Mouse (Mus musculus) frontal cortex, postnatal 10 days (tissue): ENCODE measurements around the gene Ccdc88b.

ENCODE experiments used
- DNase-seq, 2 experiments: peaks; one replicate each; pipeline ENCODE4 v3.0.0; 2022; ENCODE audit warnings: low spot score in 2 of 2, mixed read lengths in 1 of 2

Ccdc88b gene

GRCm38 (mm10) chr19:6829870-6830555 is 28.0 kb downstream of the Ccdc88b start:
- no peak for DNase-seq

DNA sequence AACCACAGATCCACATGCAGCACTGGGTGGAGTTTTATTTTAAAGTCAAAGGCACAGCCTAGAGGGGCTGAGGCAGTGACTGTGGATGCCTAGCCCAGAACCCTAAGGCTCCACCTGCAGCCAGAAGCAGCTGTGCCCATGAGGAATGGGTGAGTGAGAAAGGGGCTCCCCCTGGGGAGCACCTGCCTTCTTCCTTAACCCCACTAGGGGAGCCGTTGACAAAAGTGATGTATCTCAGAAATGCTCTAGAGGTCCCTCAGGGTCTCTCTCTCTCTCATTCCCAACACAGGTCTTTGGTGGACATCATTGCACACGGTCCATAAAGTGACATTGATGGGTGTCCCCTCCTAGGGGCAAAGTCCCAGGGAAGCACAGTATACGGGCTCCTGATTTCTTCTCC is 28.9 kb downstream of the Ccdc88b start:
- no peak for DNase-seq

GRCm38 (mm10) chr19:6826601-6827000 is 31.4 kb downstream of the Ccdc88b start:
- DNase-seq, result no peak

- no peak for DNase-seq
These were observed 32.6 kb downstream of the Ccdc88b start for GRCm38 (mm10) chr19:6825384-6825783.

DNA sequence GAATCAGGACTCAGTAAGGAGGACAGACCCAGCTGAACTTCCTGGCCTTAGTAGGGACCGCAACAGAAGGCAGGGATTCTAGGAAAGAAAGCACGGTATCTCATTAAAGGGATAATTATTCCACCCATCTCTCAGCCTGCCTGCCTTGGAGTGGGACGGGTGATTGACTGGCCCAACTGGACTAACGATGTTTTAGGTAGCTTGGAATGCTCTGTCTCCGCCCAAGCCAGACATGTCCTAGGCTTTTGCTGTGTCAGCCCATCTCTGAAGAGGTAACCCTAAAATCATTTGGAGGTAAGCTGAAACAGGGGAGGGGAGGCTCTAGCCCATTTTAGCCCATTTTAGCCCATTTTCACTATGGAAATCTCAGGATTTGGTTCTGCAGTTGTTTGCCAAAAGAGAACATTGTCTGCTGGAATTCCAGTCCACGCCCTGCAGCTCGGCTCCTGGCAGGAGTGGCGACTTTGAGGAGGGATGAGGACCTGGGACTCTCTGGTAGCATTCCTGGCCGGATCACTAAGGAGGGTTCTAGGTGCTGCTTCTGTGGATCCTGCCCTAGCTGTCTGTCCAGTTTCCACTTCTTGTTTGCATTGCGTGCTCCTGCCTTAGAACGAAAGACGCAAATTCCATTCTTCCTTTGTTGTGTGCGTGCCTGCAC is 37.3 kb downstream of the Ccdc88b start:
- DNase-seq, result no peak

- no peak for DNase-seq
These were observed 38.7 kb downstream of the Ccdc88b start for GRCm38 (mm10) chr19:6819143-6819827.

GRCm38 (mm10) chr19:6814958-6815357 is 43.1 kb downstream of the Ccdc88b start:
- no peak for DNase-seq

DNA sequence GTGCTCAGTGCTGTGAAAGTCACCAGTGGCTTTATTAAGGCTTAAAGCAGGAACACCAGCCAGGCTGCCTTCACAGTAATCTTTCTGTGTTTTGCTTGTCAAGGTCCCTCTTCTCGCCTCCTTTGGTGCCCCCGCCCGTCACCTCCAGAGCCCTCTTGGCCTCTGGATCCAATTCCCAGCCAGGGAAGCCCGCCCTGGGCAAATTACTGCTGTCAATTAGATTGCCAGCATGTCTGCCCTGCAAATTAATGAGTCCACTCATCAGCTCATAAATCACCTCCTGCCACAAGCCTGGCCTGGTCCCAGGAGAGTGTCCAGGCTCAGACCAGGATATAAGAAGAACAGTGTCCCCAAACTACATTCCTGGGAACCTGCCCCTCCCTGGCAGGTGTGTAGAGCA is 43.6 kb downstream of the Ccdc88b start:
- no peak for DNase-seq
